Mouse (Mus musculus): ENCODE measurements at regions not wholly inside any gene's neighbourhood (a gene's known extent, or its start where the extent isn't known, plus 50 kb on each side); places are given as distances from the start of the nearest gene placed in this dataset.

DNA sequence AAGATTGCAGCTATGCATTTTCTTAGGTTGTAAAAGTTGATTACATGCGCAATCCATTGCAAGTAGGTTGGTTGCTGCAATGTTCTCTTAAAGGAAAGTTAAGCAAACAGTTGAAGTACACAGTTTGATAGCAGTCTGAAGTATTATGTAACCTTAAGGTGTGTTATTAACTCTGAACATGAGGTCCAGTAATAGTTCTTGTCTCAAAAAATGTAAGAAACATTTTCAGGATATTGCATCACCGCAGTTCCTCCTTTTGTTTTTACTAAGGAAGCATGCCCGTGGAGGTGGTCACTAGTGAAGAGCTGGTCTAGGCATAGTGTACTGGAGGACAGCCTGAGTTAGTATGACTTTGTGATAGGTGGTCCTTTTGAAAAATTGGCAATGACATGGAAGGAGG is 339.4 kb upstream of the Cldn34d start:
- Histone ChIP-seq H3K4me3 (ENCODE audit: insufficient read depth, low read depth, low read length) (no peak overlapping the region), H3K27me3 (replicated peaks; ENCODE audit: control insufficient read depth, insufficient read depth, low read length) (no peaks in the 10 kb centered on the region), H3K36me3 (ENCODE audit: control insufficient read depth, insufficient read depth, low read length) (no peaks in the 10 kb centered on the region), H3K4me1 (ENCODE audit: control insufficient read depth, insufficient read depth, low read length) (no peaks in the 10 kb centered on the region), H3K27ac (ENCODE audit: insufficient read depth, low read depth, low read length) (no peak overlapping the region)
- TF ChIP-seq CTCF (conservative IDR thresholded peaks at IDR 0.05; ENCODE audit: insufficient read depth, insufficient read length, low read depth, low read length) = no peak
- no peak for TF ChIP-seq POLR2A (IDR thresholded peaks at IDR 0.05; ENCODE audit: low read depth, low read length)
- no peak for DNase-seq
- WGBS = 74% methylated on average over 3 of the region's 3 CpGs

DNA sequence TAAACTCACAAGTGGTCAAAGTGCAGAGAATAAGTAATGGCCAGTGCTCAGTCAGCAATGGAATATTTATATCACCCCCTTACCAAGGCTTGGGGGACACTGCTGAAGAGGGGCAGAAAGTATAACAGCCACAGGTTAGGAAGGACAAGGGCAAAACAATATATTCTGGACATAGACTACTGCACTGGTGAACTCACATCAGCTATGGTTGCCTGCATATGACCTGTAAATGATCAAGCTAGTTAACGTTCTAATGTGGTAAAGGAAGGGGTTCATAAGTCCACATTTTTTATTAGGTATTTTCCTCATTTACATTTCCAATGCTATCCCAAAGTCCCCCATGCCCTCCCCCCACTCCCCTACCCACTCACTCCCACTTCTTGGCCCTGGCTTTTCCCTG is 335.6 kb upstream of the Cldn34d start:
- no peaks in the 10 kb centered on the region for H3K36me3 ChIP-seq (ENCODE audit: control insufficient read depth, insufficient read depth, low read length)
- TF ChIP-seq CTCF (conservative IDR thresholded peaks at IDR 0.05; ENCODE audit: insufficient read depth, insufficient read length, low read depth, low read length) (no peak), POLR2A (IDR thresholded peaks at IDR 0.05; ENCODE audit: low read depth, low read length) (no peak)
- H3K4me3 ChIP-seq (ENCODE audit: insufficient read depth, low read depth, low read length) = no peak overlapping the region
- 40% methylated on average over 1 of the region's 1 CpGs for WGBS
- H3K27me3 ChIP-seq (replicated peaks; ENCODE audit: control insufficient read depth, insufficient read depth, low read length) = no peaks in the 10 kb centered on the region
- H3K4me1 ChIP-seq (ENCODE audit: control insufficient read depth, insufficient read depth, low read length) = no peaks in the 10 kb centered on the region
- DNase-seq = peak; percentile 31
- H3K27ac ChIP-seq (ENCODE audit: insufficient read depth, low read depth, low read length) = peak overlapping the region; percentile 85; the same call in 1 of the 2 replicates
